Mouse (Mus musculus): Measurements from ENCODE around the gene Psmc3. TPM values are rescaled to one million over a fixed set of nuclear protein-coding genes. Genes with fewer than 3 reads are reported as not detected.

The Psmc3 gene
- polyA plus RNA-seq, 1 experiment from 2014 or later = 309 TPM

DNA sequence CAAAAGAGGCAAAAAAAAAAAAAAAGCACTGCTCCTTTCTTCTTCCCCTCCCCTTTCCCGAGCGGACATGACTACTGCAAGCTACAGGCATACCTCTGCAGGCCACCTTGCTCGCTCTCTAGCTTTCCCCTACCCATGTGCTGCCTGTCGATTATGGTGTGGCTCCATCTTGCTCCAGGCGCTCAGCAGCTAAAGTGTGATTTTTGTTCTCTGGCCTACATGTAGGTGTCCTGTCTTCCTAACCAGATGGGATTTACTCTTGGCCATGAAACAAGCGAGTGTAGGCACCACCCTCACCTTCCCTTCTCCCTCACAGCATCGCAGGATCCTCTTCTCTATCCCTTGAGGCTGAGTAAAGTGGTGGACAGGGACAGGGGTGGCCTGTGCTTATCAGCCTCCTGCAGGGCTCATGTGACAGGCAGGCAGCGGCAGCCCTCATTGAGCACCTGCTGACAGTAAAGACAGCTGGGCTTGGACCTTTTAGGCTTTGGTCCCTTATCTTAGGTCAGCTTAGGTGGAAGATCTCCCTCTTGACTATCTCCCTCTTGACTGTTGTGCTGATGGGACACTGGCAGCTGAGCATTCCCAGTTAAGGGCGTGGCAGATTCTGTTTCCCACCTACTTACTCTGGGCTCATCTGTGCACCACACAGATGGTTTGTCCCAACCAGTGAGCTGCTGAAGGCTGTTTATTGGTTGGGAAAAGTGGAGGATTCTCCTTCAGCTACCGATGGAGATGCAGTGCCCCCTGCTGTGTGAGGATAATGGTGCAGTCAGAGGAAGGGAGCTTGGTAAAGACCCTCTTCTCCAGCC, 6.9 kb downstream of the Psmc3 start:
- H3K4me1 ChIP-seq (ENCODE audit: control insufficient read depth, insufficient read depth, low read length) = no peaks in the 10 kb centered on the region
- 78% methylated on average over 10 of the region's 10 CpGs for WGBS
- no peak overlapping the region for H3K4me2 ChIP-seq (ENCODE audit: low read depth, low read length)
- no peaks in the 10 kb centered on the region for H3K9me3 ChIP-seq (ENCODE audit: control insufficient read depth, low read length)
- H3K4me3 ChIP-seq (ENCODE audit: low read depth, low read length) = no peak overlapping the region
- H3K36me3 ChIP-seq (ENCODE audit: control insufficient read depth, insufficient read depth, low read length) = peaks cover 80% of the 10 kb centered on the region
- DNase-seq (ENCODE audit: low spot score) (peak; percentile 61), ATAC-seq (ENCODE audit: low read depth) (peak; percentile 53)
- no peak overlapping the region; the same call in 1 of the 2 replicates for H3K27ac ChIP-seq (replicated peaks; ENCODE audit: low read depth, low read length)
- H3K9ac ChIP-seq (ENCODE audit: low read depth, low read length) = no peak overlapping the region
- no peaks in the 10 kb centered on the region for H3K27me3 ChIP-seq (replicated peaks; ENCODE audit: control insufficient read depth, insufficient read depth, low read length)

- 70% methylated on average over 6 of the region's 6 CpGs for WGBS
- DNase-seq (ENCODE audit: low spot score) (peak; percentile 74), ATAC-seq (ENCODE audit: low read depth) (peak; percentile 70)
- Histone ChIP-seq H3K4me1 (ENCODE audit: control insufficient read depth, insufficient read depth, low read length) (no peaks in the 10 kb centered on the region), H3K4me3 (ENCODE audit: low read depth, low read length) (no peak overlapping the region), H3K27me3 (replicated peaks; ENCODE audit: control insufficient read depth, insufficient read depth, low read length) (no peaks in the 10 kb centered on the region), H3K27ac (replicated peaks; ENCODE audit: low read depth, low read length) (peak overlapping the region; percentile 61), H3K9me3 (ENCODE audit: control insufficient read depth, low read length) (no peaks in the 10 kb centered on the region), H3K4me2 (ENCODE audit: low read depth, low read length) (no peak overlapping the region), H3K9ac (ENCODE audit: low read depth, low read length) (no peak overlapping the region), H3K36me3 (ENCODE audit: control insufficient read depth, insufficient read depth, low read length) (peaks cover 79% of the 10 kb centered on the region)
Observed at GRCm38 (mm10) chr2:91061849-91062481, 8.2 kb downstream of the Psmc3 start.

- DNase-seq (ENCODE audit: low spot score) = no peak
- H3K36me3 ChIP-seq (ENCODE audit: control insufficient read depth, insufficient read depth, low read length) = peaks cover 74% of the 10 kb centered on the region
- no peaks in the 10 kb centered on the region for H3K4me1 ChIP-seq (ENCODE audit: control insufficient read depth, insufficient read depth, low read length)
- H3K27me3 ChIP-seq (replicated peaks; ENCODE audit: control insufficient read depth, insufficient read depth, low read length) = no peaks in the 10 kb centered on the region
- H3K27ac ChIP-seq (replicated peaks; ENCODE audit: low read depth, low read length) = peak overlapping the region; percentile 61; the same call in 1 of the 2 replicates
- H3K9ac ChIP-seq (ENCODE audit: low read depth, low read length) = no peak overlapping the region
- no peak overlapping the region for H3K4me2 ChIP-seq (ENCODE audit: low read depth, low read length)
- ATAC-seq (ENCODE audit: low read depth) = no peak
- WGBS = 89% methylated on average over 16 of the region's 16 CpGs
- no peaks in the 10 kb centered on the region for H3K9me3 ChIP-seq (ENCODE audit: control insufficient read depth, low read length)
- no peak overlapping the region for H3K4me3 ChIP-seq (ENCODE audit: low read depth, low read length)
Observed at GRCm38 (mm10) chr2:91062779-91063606, 9.2 kb downstream of the Psmc3 start.

- ATAC-seq (ENCODE audit: low read depth) = no peak
- H3K9me3 ChIP-seq (ENCODE audit: control insufficient read depth, low read length) = no peaks in the 10 kb centered on the region
- no peak for DNase-seq (ENCODE audit: low spot score)
- H3K4me3 ChIP-seq (ENCODE audit: low read depth, low read length) = no peak overlapping the region
- no peaks in the 10 kb centered on the region for H3K27me3 ChIP-seq (replicated peaks; ENCODE audit: control insufficient read depth, insufficient read depth, low read length)
- H3K36me3 ChIP-seq (ENCODE audit: control insufficient read depth, insufficient read depth, low read length) = peaks cover 62% of the 10 kb centered on the region
- no peak overlapping the region for H3K27ac ChIP-seq (replicated peaks; ENCODE audit: low read depth, low read length)
- no peak overlapping the region for H3K4me2 ChIP-seq (ENCODE audit: low read depth, low read length)
- H3K9ac ChIP-seq (ENCODE audit: low read depth, low read length) = no peak overlapping the region
- 87% methylated on average over 6 of the region's 6 CpGs for WGBS
- peaks cover 11% of the 10 kb centered on the region; the same call in 1 of the 2 replicates for H3K4me1 ChIP-seq (ENCODE audit: control insufficient read depth, insufficient read depth, low read length)
Observed at GRCm38 (mm10) chr2:91064211-91064610, 10.4 kb downstream of the Psmc3 start.

GRCm38 (mm10) chr2:91065544-91065943, 11.7 kb downstream of the Psmc3 start:
- DNase-seq (ENCODE audit: low spot score) (no peak), ATAC-seq (ENCODE audit: low read depth) (no peak)
- no peak overlapping the region for H3K4me2 ChIP-seq (ENCODE audit: low read depth, low read length)
- WGBS = 38% methylated on average over 3 of the region's 3 CpGs
- H3K4me3 ChIP-seq (ENCODE audit: low read depth, low read length) = no peak overlapping the region
- H3K4me1 ChIP-seq (ENCODE audit: control insufficient read depth, insufficient read depth, low read length) = peaks cover 12% of the 10 kb centered on the region; the same call in 1 of the 2 replicates
- H3K9me3 ChIP-seq (ENCODE audit: control insufficient read depth, low read length) = no peaks in the 10 kb centered on the region
- H3K27me3 ChIP-seq (replicated peaks; ENCODE audit: control insufficient read depth, insufficient read depth, low read length) = no peaks in the 10 kb centered on the region
- peaks cover 52% of the 10 kb centered on the region for H3K36me3 ChIP-seq (ENCODE audit: control insufficient read depth, insufficient read depth, low read length)
- H3K9ac ChIP-seq (ENCODE audit: low read depth, low read length) = no peak overlapping the region
- no peak overlapping the region for H3K27ac ChIP-seq (replicated peaks; ENCODE audit: low read depth, low read length)

GRCm38 (mm10) chr2:91066455-91066854, 12.6 kb downstream of the Psmc3 start:
- DNase-seq (ENCODE audit: low spot score) (no peak), ATAC-seq (ENCODE audit: low read depth) (no peak)
- no peaks in the 10 kb centered on the region for H3K9me3 ChIP-seq (ENCODE audit: control insufficient read depth, low read length)
- no peaks in the 10 kb centered on the region for H3K27me3 ChIP-seq (replicated peaks; ENCODE audit: control insufficient read depth, insufficient read depth, low read length)
- no peak overlapping the region for H3K4me2 ChIP-seq (ENCODE audit: low read depth, low read length)
- 79% methylated on average over 3 of the region's 3 CpGs for WGBS
- peaks cover 49% of the 10 kb centered on the region for H3K36me3 ChIP-seq (ENCODE audit: control insufficient read depth, insufficient read depth, low read length)
- H3K27ac ChIP-seq (replicated peaks; ENCODE audit: low read depth, low read length) = no peak overlapping the region
- H3K9ac ChIP-seq (ENCODE audit: low read depth, low read length) = no peak overlapping the region
- peaks cover 18% of the 10 kb centered on the region for H3K4me1 ChIP-seq (ENCODE audit: control insufficient read depth, insufficient read depth, low read length)
- H3K4me3 ChIP-seq (ENCODE audit: low read depth, low read length) = no peak overlapping the region

GRCm38 (mm10) chr2:91068162-91068871, 14.5 kb downstream of the Psmc3 start:
- H3K4me2 ChIP-seq (ENCODE audit: low read depth, low read length) = peak overlapping the region; percentile 90
- no peaks in the 10 kb centered on the region for H3K27me3 ChIP-seq (replicated peaks; ENCODE audit: control insufficient read depth, insufficient read depth, low read length)
- ATAC-seq (ENCODE audit: low read depth) (no peak), DNase-seq (ENCODE audit: low spot score) (no peak)
- peak overlapping the region; percentile 78 for H3K9ac ChIP-seq (ENCODE audit: low read depth, low read length)
- H3K4me1 ChIP-seq (ENCODE audit: control insufficient read depth, insufficient read depth, low read length) = peaks cover 18% of the 10 kb centered on the region
- H3K4me3 ChIP-seq (ENCODE audit: low read depth, low read length) = peak overlapping the region; percentile 70
- no peaks in the 10 kb centered on the region for H3K9me3 ChIP-seq (ENCODE audit: control insufficient read depth, low read length)
- 60% methylated on average over 11 of the region's 13 CpGs for WGBS
- H3K27ac ChIP-seq (replicated peaks; ENCODE audit: low read depth, low read length) = no peak overlapping the region; the same call in 1 of the 2 replicates
- peaks cover 32% of the 10 kb centered on the region for H3K36me3 ChIP-seq (ENCODE audit: control insufficient read depth, insufficient read depth, low read length)

- H3K36me3 ChIP-seq (ENCODE audit: control insufficient read depth, insufficient read depth, low read length) = peaks cover 27% of the 10 kb centered on the region
- H3K27ac ChIP-seq (replicated peaks; ENCODE audit: low read depth, low read length) = peak overlapping the region; percentile 84; the same call in 1 of the 2 replicates
- peak overlapping the region; percentile 78 for H3K9ac ChIP-seq (ENCODE audit: low read depth, low read length)
- H3K4me3 ChIP-seq (ENCODE audit: low read depth, low read length) = peak overlapping the region; percentile 70
- peak; percentile 23 for DNase-seq (ENCODE audit: low spot score)
- H3K4me2 ChIP-seq (ENCODE audit: low read depth, low read length) = peak overlapping the region; percentile 90
- H3K27me3 ChIP-seq (replicated peaks; ENCODE audit: control insufficient read depth, insufficient read depth, low read length) = no peaks in the 10 kb centered on the region
- 30% methylated on average over 6 of the region's 6 CpGs for WGBS
- no peak for ATAC-seq (ENCODE audit: low read depth)
- no peaks in the 10 kb centered on the region for H3K9me3 ChIP-seq (ENCODE audit: control insufficient read depth, low read length)
- peaks cover 18% of the 10 kb centered on the region for H3K4me1 ChIP-seq (ENCODE audit: control insufficient read depth, insufficient read depth, low read length)
Observed at GRCm38 (mm10) chr2:91068872-91069165, 15.0 kb downstream of the Psmc3 start.
